Mouse (Mus musculus) embryo, embryonic 11.5 days (tissue): ENCODE results near the gene Olfr111.
"Not testable (repeated sequence)": the region's sequence is repeated elsewhere in the genome, so short reads cannot be mapped to it uniquely, and the experiment has no call there.

Experiments used
- DNase-seq: peaks from one replicate; pipeline ENCODE4 v3.0.0-alpha.2; 2012; ENCODE audit warnings: low read depth, low spot score

Olfr111 gene

DNA sequence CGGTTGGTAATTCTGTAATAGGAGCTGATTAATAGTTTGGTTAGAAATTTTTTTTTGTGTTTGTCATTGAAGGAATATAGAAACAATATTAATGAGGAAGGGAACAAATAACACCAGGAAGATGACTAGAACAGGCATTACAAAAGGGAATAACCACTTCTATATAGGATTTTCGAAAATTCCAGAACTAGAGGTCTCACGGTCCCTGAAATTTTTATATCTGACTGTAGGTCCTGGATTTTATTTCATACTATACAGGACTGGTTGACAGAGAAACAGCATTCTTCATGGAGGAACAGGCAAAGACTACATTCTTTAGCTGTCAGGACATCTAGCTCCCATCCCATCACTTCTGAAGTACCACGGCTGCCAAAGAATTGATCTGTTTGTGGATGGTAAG lies at the start of gene Olfr111:
TSS of gene Olfr111 (plus strand) at position 301 of the 400 bp plus-strand sequence.
- no peak for DNase-seq

DNA sequence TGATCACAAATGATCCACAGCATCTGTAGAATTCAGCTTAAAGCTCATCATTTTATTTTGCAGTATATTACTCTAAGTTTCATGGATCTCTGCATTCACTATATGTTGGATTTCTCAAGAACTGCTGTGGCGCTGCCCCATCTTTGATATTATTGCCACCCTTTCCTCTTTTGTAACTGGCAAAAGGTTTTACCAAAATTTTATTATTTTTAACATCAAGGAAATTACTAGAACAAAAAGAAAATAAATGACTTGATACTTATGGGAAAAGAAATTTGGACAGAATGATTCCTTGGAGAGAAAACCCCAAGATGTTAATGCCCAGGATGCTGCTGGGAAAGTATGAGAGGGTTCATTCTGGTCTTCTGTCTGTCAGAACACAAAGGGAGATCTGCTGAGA lies 49.2 kb upstream of the Olfr111 start, which contains the start of gene Olfr109:
TSS of gene Olfr109 (plus strand) at position 301 of the 400 bp plus-strand sequence.
- no peak for DNase-seq

DNA sequence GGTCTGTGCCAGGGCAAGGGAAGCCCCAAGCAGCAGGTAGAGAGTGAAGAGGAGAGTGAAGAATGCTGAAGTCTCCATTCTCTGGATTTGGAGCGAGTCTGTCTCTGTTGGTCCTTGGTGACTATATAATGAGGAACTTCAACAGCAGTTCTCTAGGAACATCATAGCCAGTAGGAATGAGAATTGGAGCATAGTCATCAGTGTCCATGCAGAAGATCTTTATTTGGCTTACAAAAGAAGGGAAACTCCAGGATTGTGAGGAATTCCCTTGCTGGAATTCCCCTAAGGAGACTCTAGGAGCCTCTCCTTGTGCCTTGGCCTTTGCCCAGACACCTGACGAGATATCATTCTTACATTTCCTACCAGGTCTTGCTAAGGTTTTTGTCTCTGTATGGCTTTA lies 24.4 kb upstream of the Olfr111 start, which contains the start of gene H2-M2:
TSS of gene H2-M2 (minus strand) at position 101 of the 400 bp plus-strand sequence.
- DNase-seq = no peak

DNA sequence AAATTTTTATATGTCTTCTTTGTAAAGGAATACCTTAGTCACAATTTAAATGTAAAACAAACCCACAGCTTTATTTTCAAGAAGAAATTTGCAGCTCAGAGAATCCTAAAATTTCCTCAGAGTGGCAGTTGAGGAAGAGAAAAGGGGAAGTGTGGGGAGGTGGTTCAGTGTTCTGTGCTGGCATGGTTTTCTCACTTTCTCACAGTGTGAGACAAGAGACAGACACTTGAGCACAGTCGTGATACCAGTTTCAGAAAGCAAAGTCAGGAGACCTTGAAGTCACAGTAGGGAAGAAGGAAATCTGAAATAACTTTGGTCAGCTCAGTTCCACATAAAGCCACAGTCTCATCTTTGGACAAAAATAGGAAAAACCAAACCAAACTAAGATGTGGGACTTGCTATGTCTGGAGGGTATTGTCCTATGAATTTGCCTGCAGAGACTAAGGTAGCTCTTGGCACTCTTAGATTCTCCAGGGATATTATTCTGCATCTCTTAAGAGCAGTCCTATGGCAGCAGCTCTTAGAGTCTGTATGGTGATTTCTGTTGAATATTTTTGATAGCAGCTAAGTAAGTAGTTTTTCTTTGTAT lies 15.8 kb upstream of the Olfr111 start, which contains the start of gene Olfr110:
TSS of gene Olfr110 (plus strand) at position 539 of the 589 bp plus-strand sequence.
- no peak for DNase-seq

GRCm38 (mm10) chr17:37524612-37525011 lies 16.8 kb downstream of the Olfr111 start:
- not testable (repeated sequence) for DNase-seq

- DNase-seq = not testable (repeated sequence)
Measured at GRCm38 (mm10) chr17:37525427-37525826, 17.6 kb downstream of the Olfr111 start.

DNA sequence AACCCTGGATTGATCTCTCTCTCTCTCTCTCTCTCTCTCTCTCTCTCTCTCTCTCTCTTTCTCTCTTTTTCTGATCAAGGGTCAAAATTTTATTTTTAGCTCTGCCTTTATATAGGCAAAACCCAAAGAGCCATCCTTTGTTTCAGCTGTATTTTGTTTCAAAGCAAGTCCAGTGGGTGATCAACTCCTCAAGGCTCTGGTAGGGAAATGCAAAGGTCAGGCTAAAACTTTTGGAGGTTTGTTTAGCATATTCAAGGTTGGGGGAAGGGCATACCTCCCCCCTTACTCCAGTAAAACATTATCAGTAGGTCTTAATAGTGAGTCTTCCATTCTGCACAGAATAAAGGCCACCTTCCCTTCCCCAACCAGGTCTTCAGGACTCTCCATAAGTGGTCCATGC lies 27.3 kb downstream of the Olfr111 start:
- no peak for DNase-seq

DNA sequence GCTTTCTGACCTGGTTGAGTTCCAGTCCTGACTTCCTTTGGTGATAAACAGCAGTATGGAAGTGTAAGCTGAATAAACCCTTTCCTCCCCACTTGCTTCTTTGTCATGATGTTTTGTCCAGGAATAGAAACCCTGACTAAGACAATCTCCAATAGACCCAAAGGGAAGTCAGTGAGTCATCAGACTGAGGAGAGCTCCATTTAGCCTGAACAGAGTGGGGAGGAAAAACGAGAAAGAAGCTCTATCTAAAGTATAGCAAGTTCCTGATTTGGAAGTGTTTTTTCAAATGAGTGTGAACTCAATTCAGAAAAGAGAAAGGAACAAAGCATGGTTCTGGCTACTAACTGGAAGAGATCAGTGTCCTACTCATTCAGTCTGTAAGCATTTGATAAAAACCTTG lies 30.6 kb downstream of the Olfr111 start:
- DNase-seq = not testable (repeated sequence)

DNA sequence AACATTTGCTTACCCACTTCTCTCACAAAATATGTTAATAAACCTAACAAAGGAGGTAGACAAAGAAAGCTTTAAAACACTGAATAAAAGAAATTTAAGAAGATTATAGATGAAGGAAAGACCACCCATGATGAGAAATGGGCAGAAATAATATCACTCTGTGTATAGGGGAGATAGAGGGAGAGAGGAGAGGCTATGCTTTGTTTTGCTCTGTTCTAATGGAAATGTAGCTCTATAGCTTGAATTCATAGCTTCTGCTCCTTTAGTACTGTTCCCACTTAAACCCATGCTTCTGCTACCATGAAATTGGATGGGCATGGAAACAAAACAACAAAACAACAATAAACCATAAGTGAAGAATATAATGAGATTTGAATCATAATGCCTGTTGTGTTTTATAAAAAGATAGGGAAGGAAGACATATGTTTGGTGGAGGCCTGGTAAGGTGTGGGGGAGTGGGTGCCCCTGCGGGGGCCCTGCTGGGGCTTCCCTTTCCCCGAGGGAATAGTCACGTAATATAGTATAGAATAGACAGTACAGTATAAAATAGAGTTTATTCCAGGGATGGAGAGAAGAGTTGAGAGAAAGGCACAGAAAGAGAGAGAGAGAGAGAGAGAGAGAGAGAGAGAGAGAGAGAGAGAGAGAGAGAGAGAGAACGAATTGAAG lies 33.8 kb downstream of the Olfr111 start:
- DNase-seq = no peak

DNA sequence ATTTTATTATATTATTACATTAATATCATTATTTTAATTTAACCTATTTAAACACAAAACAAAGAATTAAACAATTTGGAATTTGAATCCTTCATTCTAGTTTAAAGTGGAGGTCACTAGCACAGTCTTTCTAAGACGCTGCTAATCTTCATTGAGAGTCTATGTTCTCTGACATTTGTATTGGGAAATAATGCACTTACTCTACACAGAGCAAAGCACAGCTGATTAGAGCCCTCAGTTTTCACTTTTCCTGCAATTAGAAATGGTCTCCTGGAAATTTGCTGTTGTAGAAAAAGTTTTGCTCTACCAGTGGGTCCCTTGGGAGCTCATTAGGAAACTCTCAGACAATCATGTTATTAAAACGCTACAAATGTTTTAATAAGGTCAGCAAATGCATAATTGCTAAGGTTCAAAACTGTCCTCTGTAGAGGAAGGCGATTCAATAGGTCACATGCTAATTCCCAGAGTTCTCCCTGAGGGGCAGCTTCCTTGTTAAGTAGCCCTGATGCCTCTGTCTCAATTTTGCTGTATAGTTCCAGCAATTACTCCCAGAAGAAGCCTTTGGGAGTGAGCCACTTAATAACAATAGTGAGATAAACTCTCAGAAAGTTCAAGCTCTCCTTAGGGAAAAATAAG lies 36.1 kb downstream of the Olfr111 start:
- DNase-seq = no peak

DNA sequence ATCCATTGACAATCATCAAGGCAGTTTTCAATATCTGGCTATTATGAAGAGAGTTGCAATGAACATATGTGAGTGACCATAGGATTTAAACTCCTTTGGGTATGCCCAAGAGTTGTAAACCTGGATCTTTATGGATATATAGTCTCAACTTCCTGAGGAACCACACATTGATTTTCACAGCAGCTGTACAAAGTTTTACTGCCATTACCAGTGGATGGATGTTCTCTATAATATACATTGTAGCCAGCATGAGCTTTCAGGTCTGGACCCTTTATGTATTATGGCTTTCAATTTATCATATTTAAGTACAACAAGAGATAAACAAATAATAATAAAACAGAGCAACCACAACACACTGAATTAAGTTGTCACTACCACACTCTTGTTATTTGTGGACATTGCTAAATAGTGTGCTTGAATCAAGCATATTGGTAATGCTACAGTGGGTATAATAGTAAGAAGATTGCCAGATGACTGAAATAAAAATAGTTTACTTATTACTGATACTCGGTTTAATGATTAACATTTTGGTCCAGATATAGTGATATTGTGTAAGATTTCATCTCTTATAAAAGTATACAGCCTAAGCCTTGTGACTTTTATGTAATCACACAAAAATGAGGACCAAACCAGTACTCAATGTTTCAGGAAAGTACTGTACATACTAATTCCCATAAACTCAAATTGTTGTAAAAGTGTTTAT lies 51.2 kb downstream of the Olfr111 start:
- DNase-seq = no peak

DNA sequence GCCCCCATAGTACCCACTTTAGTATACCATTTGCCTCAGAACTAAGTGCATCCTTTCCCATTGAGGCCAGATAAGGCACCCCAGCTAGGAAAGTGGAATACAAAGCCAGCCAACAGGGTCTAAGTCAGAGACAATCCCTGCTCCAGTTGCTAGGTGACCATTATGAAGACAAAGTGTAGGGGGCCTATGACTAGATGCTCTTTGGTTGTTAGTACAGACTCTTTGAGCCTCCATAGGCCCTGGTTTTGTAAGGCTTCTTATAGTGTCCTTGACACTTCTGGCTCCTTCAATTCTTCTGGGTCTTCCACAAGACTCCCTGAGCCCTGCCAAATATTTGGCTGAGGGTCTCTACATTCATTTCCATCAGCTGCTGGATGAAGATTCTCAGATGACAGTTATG lies 61.5 kb downstream of the Olfr111 start, which contains the start of gene Olfr112:
TSS of gene Olfr112 (minus strand) at position 101 of the 400 bp plus-strand sequence.
- DNase-seq = no peak

DNA sequence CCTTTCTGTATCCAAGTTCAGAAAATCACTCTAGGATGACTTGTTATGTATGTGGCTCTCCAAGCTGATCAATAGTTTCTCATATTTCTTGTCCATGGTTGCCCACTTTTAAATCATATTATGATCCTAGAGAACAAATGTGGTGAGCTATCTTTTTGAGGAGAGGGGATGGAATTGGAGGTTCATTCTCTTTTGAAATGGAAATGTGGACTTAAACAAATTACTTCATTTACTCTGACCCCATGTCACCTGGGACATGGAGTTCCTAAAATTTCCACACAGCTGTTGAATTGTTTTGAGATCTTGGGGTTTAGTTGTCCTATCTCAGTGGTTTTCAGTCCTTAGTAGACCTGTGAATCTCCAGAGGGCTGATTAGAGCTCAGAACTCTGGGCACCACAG lies 69.7 kb downstream of the Olfr111 start, which contains the start of gene Olfr113:
TSS of gene Olfr113 (minus strand) at position 101 of the 400 bp plus-strand sequence.
- DNase-seq = no peak
